Mouse (Mus musculus) heart, adult 2 months (tissue): ENCODE measurements at regions not wholly inside any gene's neighbourhood (a gene's known extent, or its start where the extent isn't known, plus 50 kb on each side); places are given as distances from the start of the nearest gene placed in this dataset.

ENCODE experiments used
- CTCF ChIP-seq: fragments of 200-600 bp; IDR thresholded peaks from 2 replicates; pipeline ENCODE4 v1.8.1; 2022; ENCODE audit warnings: antibody characterized with exemption, mild to moderate bottlenecking, moderate library complexity
- POLR2A ChIP-seq: fragments of 200-500 bp; IDR thresholded peaks from 2 replicates; pipeline ENCODE4 v1.6.1; 2011; ENCODE audit warnings: mild to moderate bottlenecking, low read depth, low read length, control low read depth; ENCODE audit not compliant: insufficient read depth

GRCm38 (mm10) chr12:17482196-17482595, 62.4 kb upstream of the Odc1 start:
- TF ChIP-seq CTCF (no peak), POLR2A (no peak)
